16 mouse cellular contexts compared by ENCODE assay signal in genomic region chr6:64982132-64982531, GRCm38 (mm10).
"Had no signal": no experiment of that assay in that cellular context is flagged by ENCODE, and none has a peak within 500 bp of the region (broad histone marks: within the 10 kb centered on the region; RNA-seq: fewer than 3 reads in every experiment).

No protein-coding gene starts in this region.

- H3K36me3 ChIP-seq: liver, embryonic 13.5 days; liver, embryonic 15.5 days; midbrain, embryonic 12.5 days; neural tube, embryonic 12.5 days; stomach, embryonic 15.5 days had no signal

- H3K9me3 ChIP-seq: liver, embryonic 13.5 days; liver, embryonic 15.5 days; midbrain, embryonic 12.5 days; neural tube, embryonic 12.5 days; stomach, embryonic 15.5 days had no signal

- H3K4me2 ChIP-seq: liver, embryonic 11.5 days; liver, embryonic 13.5 days; liver, embryonic 15.5 days; lung, embryonic 14.5 days; midbrain, embryonic 12.5 days; neural tube, embryonic 12.5 days; stomach, embryonic 15.5 days had no signal

- H3K4me3 ChIP-seq: liver, embryonic 13.5 days; liver, embryonic 15.5 days; midbrain, embryonic 12.5 days; neural tube, embryonic 12.5 days; stomach, embryonic 15.5 days had no signal

- H3K4me1 ChIP-seq: liver, embryonic 13.5 days; liver, embryonic 15.5 days; midbrain, embryonic 12.5 days; neural tube, embryonic 12.5 days; stomach, embryonic 15.5 days had no signal

- H3K9ac ChIP-seq: liver, embryonic 13.5 days; liver, embryonic 15.5 days; liver, postnatal 0 days; lung, embryonic 14.5 days; midbrain, embryonic 12.5 days; neural tube, embryonic 12.5 days; stomach, embryonic 15.5 days had no signal

- H3K27ac ChIP-seq: liver, embryonic 13.5 days; liver, embryonic 15.5 days; midbrain, embryonic 12.5 days; neural tube, embryonic 12.5 days; stomach, embryonic 15.5 days; stomach, postnatal 0 days had no signal

- ATAC-seq: liver, postnatal 0 days; midbrain, embryonic 16.5 days had no signal

- DNase-seq: liver, embryonic 13.5 days; liver, postnatal 0 days; lung, embryonic 14.5 days; lung, postnatal 10 days; lung, postnatal 4 days; right cerebral cortex, postnatal 14 days; thymus, adult 2 months; thymus, postnatal 25 days; thymus, postnatal 4 days had no signal

- H3K27me3 ChIP-seq: liver, embryonic 13.5 days; liver, embryonic 15.5 days; midbrain, embryonic 12.5 days; neural tube, embryonic 12.5 days; stomach, embryonic 15.5 days had no signal
